Mouse (Mus musculus) limb, embryonic 13.5 days (tissue): ENCODE results near the gene Gm32742. TPM values are rescaled to one million over a fixed set of nuclear protein-coding genes. Genes with fewer than 3 reads are reported as not detected.
"Not testable (repeated sequence)": the region's sequence is repeated elsewhere in the genome, so short reads cannot be mapped to it uniquely, and the experiment has no call there.

ENCODE experiments used
- ATAC-seq: fragments of 200-750 bp; cut with Nextera tagmentation; 2 replicates; pipeline ENCODE4 v1.8.0; 2017; ENCODE audit warnings: low read depth, moderate number of reproducible peaks, moderate TSS enrichment; ENCODE audit not compliant: low FRiP score
- H3K27ac ChIP-seq: fragments of 300-500 bp; sonication (generic); 2 replicates; pipeline ENCODE4 v1.5.1; 2015; ENCODE audit warnings: inconsistent platforms, mild to moderate bottlenecking, moderate library complexity
- H3K27me3 ChIP-seq: fragments of 300-500 bp; sonication (generic); 2 replicates; pipeline ENCODE4 v1.6.1; 2015; ENCODE audit warnings: mild to moderate bottlenecking, inconsistent platforms
- H3K36me3 ChIP-seq: fragments of 300-500 bp; sonication (generic); 2 replicates; pipeline ENCODE4 v1.6.1; 2015; ENCODE audit warnings: inconsistent platforms, mild to moderate bottlenecking, moderate library complexity
- H3K4me1 ChIP-seq: fragments of 300-500 bp; sonication (generic); 2 replicates; pipeline ENCODE4 v1.6.1; 2015; ENCODE audit warnings: inconsistent platforms
- H3K4me2 ChIP-seq: fragments of 300-500 bp; sonication (generic); replicated peaks from 2 replicates; pipeline ENCODE4 v1.6.1; 2015; ENCODE audit warnings: inconsistent platforms, mild to moderate bottlenecking, moderate library complexity
- H3K4me3 ChIP-seq: fragments of 300-500 bp; sonication (generic); 2 replicates; pipeline ENCODE4 v1.5.1; 2015; ENCODE audit warnings: moderate library complexity, mild to moderate bottlenecking, inconsistent platforms
- H3K9ac ChIP-seq: fragments of 300-500 bp; sonication (generic); 2 replicates; pipeline ENCODE4 v1.6.1; 2015; ENCODE audit warnings: mild to moderate bottlenecking, inconsistent platforms
- H3K9me3 ChIP-seq: fragments of 300-500 bp; sonication (generic); 2 replicates; pipeline ENCODE4 v1.6.1; 2016; ENCODE audit warnings: inconsistent platforms
- WGBS: fragments of 180-500 bp; shearing (Covaris S2); methylation state at CpG from one replicate; pipeline ENCODE4 v1.1.7; 2015; 5-methylcytosine and 5-hydroxymethylcytosine counted together
- polyA plus RNA-seq: library from polyadenylated mRNA; unstranded; fragments of >200 nt; fragmentation: Nextera tagmentation; extraction: Ambion mirVana; gene quantifications from 2 replicates; pipeline ENCODE4 v1.2.1, GENCODE M21; 2015

The Gm32742 gene
- polyA plus RNA-seq, 1 experiment from 2014 or later = not detected

- 75% methylated on average over 6 of the region's 6 CpGs for WGBS
- no peak overlapping the region for H3K4me3 ChIP-seq
- H3K4me1 ChIP-seq = peaks cover 23% of the 10 kb centered on the region
- ATAC-seq = no peak
- no peak overlapping the region for H3K27ac ChIP-seq
- no peaks in the 10 kb centered on the region for H3K9me3 ChIP-seq
- H3K9ac ChIP-seq = no peak overlapping the region
- no peaks in the 10 kb centered on the region for H3K36me3 ChIP-seq
- no peak overlapping the region for H3K4me2 ChIP-seq
- H3K27me3 ChIP-seq = no peaks in the 10 kb centered on the region
Observed at GRCm38 (mm10) chr9:51144218-51144617, 21.1 kb downstream of the Gm32742 start.

- no peaks in the 10 kb centered on the region for H3K36me3 ChIP-seq
- no peak overlapping the region for H3K9ac ChIP-seq
- H3K9me3 ChIP-seq = no peaks in the 10 kb centered on the region
- no peak overlapping the region for H3K27ac ChIP-seq
- H3K4me1 ChIP-seq = peaks cover 23% of the 10 kb centered on the region
- no peak for ATAC-seq
- no peaks in the 10 kb centered on the region for H3K27me3 ChIP-seq
- WGBS = 75% methylated on average over 1 of the region's 1 CpGs
- no peak overlapping the region for H3K4me3 ChIP-seq
- no peak overlapping the region for H3K4me2 ChIP-seq
Observed at GRCm38 (mm10) chr9:51143437-51143836, 21.9 kb downstream of the Gm32742 start.

GRCm38 (mm10) chr9:51140711-51141110, 24.6 kb downstream of the Gm32742 start:
- Histone ChIP-seq H3K9me3 (no peaks in the 10 kb centered on the region), H3K4me3 (no peak overlapping the region), H3K27me3 (no peaks in the 10 kb centered on the region), H3K9ac (no peak overlapping the region), H3K4me2 (no peak overlapping the region), H3K4me1 (no peaks in the 10 kb centered on the region), H3K27ac (no peak overlapping the region), H3K36me3 (no peaks in the 10 kb centered on the region)
- no peak for ATAC-seq
- 92% methylated on average over 3 of the region's 3 CpGs for WGBS

GRCm38 (mm10) chr9:51139401-51139800, 25.9 kb downstream of the Gm32742 start:
- not testable (repeated sequence) for H3K4me2 ChIP-seq, H3K9ac ChIP-seq, H3K27ac ChIP-seq, H3K4me1 ChIP-seq, H3K27me3 ChIP-seq, H3K36me3 ChIP-seq, H3K4me3 ChIP-seq, H3K9me3 ChIP-seq, ATAC-seq
- 75% methylated on average over 1 of the region's 1 CpGs for WGBS

GRCm38 (mm10) chr9:51138301-51138700, 27.0 kb downstream of the Gm32742 start:
- H3K4me3 ChIP-seq = no peak overlapping the region
- no peaks in the 10 kb centered on the region for H3K9me3 ChIP-seq
- 89% methylated on average over 1 of the region's 1 CpGs for whole genome bisulfite sequencing
- no peaks in the 10 kb centered on the region for H3K4me1 ChIP-seq
- H3K27me3 ChIP-seq = no peaks in the 10 kb centered on the region
- H3K27ac ChIP-seq = no peak overlapping the region
- no peak overlapping the region for H3K4me2 ChIP-seq
- ATAC-seq = no peak
- no peaks in the 10 kb centered on the region for H3K36me3 ChIP-seq
- no peak overlapping the region for H3K9ac ChIP-seq

- ATAC-seq = no peak
- Histone ChIP-seq H3K9ac (no peak overlapping the region), H3K36me3 (no peaks in the 10 kb centered on the region), H3K27me3 (no peaks in the 10 kb centered on the region), H3K4me1 (no peaks in the 10 kb centered on the region), H3K9me3 (no peaks in the 10 kb centered on the region), H3K4me2 (no peak overlapping the region), H3K4me3 (no peak overlapping the region), H3K27ac (no peak overlapping the region)
- 77% methylated on average over 1 of the region's 1 CpGs for WGBS
Observed at GRCm38 (mm10) chr9:51137836-51138235, 27.5 kb downstream of the Gm32742 start.

GRCm38 (mm10) chr9:51137432-51137831, 27.9 kb downstream of the Gm32742 start:
- Histone ChIP-seq H3K27ac (no peak overlapping the region), H3K4me3 (no peak overlapping the region), H3K27me3 (no peaks in the 10 kb centered on the region), H3K4me2 (no peak overlapping the region), H3K9me3 (no peaks in the 10 kb centered on the region), H3K4me1 (no peaks in the 10 kb centered on the region), H3K36me3 (no peaks in the 10 kb centered on the region), H3K9ac (no peak overlapping the region)
- 86% methylated on average over 4 of the region's 4 CpGs for WGBS
- no peak for ATAC-seq

- Histone ChIP-seq H3K27me3 (no peaks in the 10 kb centered on the region), H3K9me3 (no peaks in the 10 kb centered on the region), H3K4me1 (no peaks in the 10 kb centered on the region), H3K27ac (no peak overlapping the region), H3K4me2 (no peak overlapping the region), H3K36me3 (no peaks in the 10 kb centered on the region), H3K4me3 (no peak overlapping the region), H3K9ac (no peak overlapping the region)
- ATAC-seq = no peak
- WGBS = 65% methylated on average over 3 of the region's 3 CpGs
Observed at GRCm38 (mm10) chr9:51136985-51137384, 28.3 kb downstream of the Gm32742 start.

- Histone ChIP-seq H3K27me3 (peaks cover 4% of the 10 kb centered on the region; the same call in 1 of the 2 replicates), H3K9ac (no peak overlapping the region), H3K9me3 (no peaks in the 10 kb centered on the region), H3K27ac (no peak overlapping the region), H3K36me3 (no peaks in the 10 kb centered on the region), H3K4me2 (no peak overlapping the region), H3K4me3 (no peak overlapping the region), H3K4me1 (no peaks in the 10 kb centered on the region)
- WGBS = 82% methylated on average over 4 of the region's 4 CpGs
- ATAC-seq = no peak
Observed at GRCm38 (mm10) chr9:51114767-51115166, 50.5 kb downstream of the Gm32742 start.

- no peak overlapping the region for H3K4me3 ChIP-seq
- H3K27ac ChIP-seq = no peak overlapping the region
- peaks cover 13% of the 10 kb centered on the region for H3K4me1 ChIP-seq
- H3K9me3 ChIP-seq = no peaks in the 10 kb centered on the region
- no peak overlapping the region for H3K4me2 ChIP-seq
- WGBS = 72% methylated on average over 2 of the region's 2 CpGs
- ATAC-seq = no peak
- no peak overlapping the region for H3K9ac ChIP-seq
- H3K36me3 ChIP-seq = no peaks in the 10 kb centered on the region
- H3K27me3 ChIP-seq = peaks cover 23% of the 10 kb centered on the region
Observed at GRCm38 (mm10) chr9:51105751-51106150, 59.6 kb downstream of the Gm32742 start.

GRCm38 (mm10) chr9:51103808-51104514, 61.4 kb downstream of the Gm32742 start:
- H3K9me3 ChIP-seq = no peaks in the 10 kb centered on the region
- peak overlapping the region; percentile 61 for H3K4me3 ChIP-seq
- no peak for ATAC-seq
- H3K9ac ChIP-seq = peak overlapping the region; percentile 78
- H3K36me3 ChIP-seq = no peaks in the 10 kb centered on the region
- no peak overlapping the region for H3K27ac ChIP-seq
- 12% methylated on average over 30 of the region's 30 CpGs for WGBS
- peak overlapping the region; percentile 100 for H3K4me2 ChIP-seq
- H3K27me3 ChIP-seq = peaks cover 30% of the 10 kb centered on the region
- H3K4me1 ChIP-seq = peaks cover 13% of the 10 kb centered on the region

- Histone ChIP-seq H3K27ac (no peak overlapping the region), H3K36me3 (no peaks in the 10 kb centered on the region), H3K9ac (peak overlapping the region; percentile 78), H3K4me1 (peaks cover 13% of the 10 kb centered on the region), H3K4me2 (peak overlapping the region; percentile 100), H3K27me3 (peaks cover 30% of the 10 kb centered on the region), H3K9me3 (no peaks in the 10 kb centered on the region), H3K4me3 (peak overlapping the region; percentile 61)
- peak; percentile 40; the same call in 1 of the 2 replicates for ATAC-seq
- WGBS = under 1% methylated on average over 44 of the region's 44 CpGs
Observed at GRCm38 (mm10) chr9:51102963-51103807, 62.1 kb downstream of the Gm32742 start.
